Mouse (Mus musculus) liver, adult 2 months (tissue): ENCODE results near the gene Mnt. TPM values are rescaled to one million over a fixed set of nuclear protein-coding genes. Genes with fewer than 3 reads are reported as not detected.

Experiments
- DNase-seq: peaks from one replicate; pipeline ENCODE4 v3.0.0-alpha.2; 2011; ENCODE audit warnings: low read depth, low spot score; ENCODE audit errors: extremely low read depth
- H3K27ac ChIP-seq: fragments of 200-500 bp; replicated peaks from 2 replicates; pipeline ENCODE4 v1.5.1; 2012; ENCODE audit warnings: low read depth, mild to moderate bottlenecking, control low read depth, inconsistent platforms, low read length; ENCODE audit not compliant: insufficient read depth
- H3K27me3 ChIP-seq: fragments of 200-500 bp; 2 replicates; pipeline ENCODE4 v1.6.1; 2012; ENCODE audit warnings: mild to moderate bottlenecking, moderate library complexity, low read length, inconsistent platforms; ENCODE audit not compliant: control insufficient read depth, insufficient read depth
- H3K36me3 ChIP-seq: fragments of 200-500 bp; 2 replicates; pipeline ENCODE4 v1.6.1; 2012; ENCODE audit warnings: low read length, inconsistent platforms; ENCODE audit not compliant: control insufficient read depth, insufficient read depth
- H3K4me1 ChIP-seq: fragments of 200-500 bp; 2 replicates; pipeline ENCODE4 v1.6.1; 2011; ENCODE audit warnings: low read length; ENCODE audit not compliant: control insufficient read depth, insufficient read depth
- H3K4me3 ChIP-seq: fragments of 200-500 bp; 2 replicates; pipeline ENCODE4 v1.5.1; 2011; ENCODE audit warnings: low read depth, mild to moderate bottlenecking, control low read depth, low read length, moderate library complexity; ENCODE audit not compliant: insufficient read depth
- H3K79me2 ChIP-seq: fragments of 200-500 bp; 2 replicates; pipeline ENCODE4 v1.6.1; 2012; ENCODE audit warnings: inconsistent platforms, mild to moderate bottlenecking, low read length, moderate library complexity; ENCODE audit not compliant: control insufficient read depth, insufficient read depth
- H3K9ac ChIP-seq: fragments of 200-500 bp; 2 replicates; pipeline ENCODE4 v1.6.1; 2012; ENCODE audit warnings: low read depth, mild to moderate bottlenecking, control low read depth, inconsistent platforms, low read length
- CTCF ChIP-seq: fragments of 200-500 bp; IDR thresholded peaks from 2 replicates; pipeline ENCODE4 v1.5.1; 2011; ENCODE audit warnings: low read depth, low read length, control low read depth
- POLR2A ChIP-seq: fragments of 200-500 bp; IDR thresholded peaks from 2 replicates; pipeline ENCODE4 v1.6.1; 2011; ENCODE audit warnings: low read length, control low read depth; ENCODE audit not compliant: insufficient read depth; ENCODE audit errors: extremely low read depth
- WGBS: fragments of 180-500 bp; shearing (Covaris S2); methylation state at CpG from one replicate; pipeline ENCODE4 v1.1.7; 2018; 5-methylcytosine and 5-hydroxymethylcytosine counted together
- polyA plus RNA-seq: library from polyadenylated mRNA; depleted of rRNA; stranded (reverse); fragments of >200 nt; gene quantifications from 2 replicates; pipeline ENCODE4 v1.2.3, GENCODE M21; 2012
- total RNA-seq: library from RNA; depleted of rRNA; stranded (reverse); fragments of >200 nt; gene quantifications from 2 replicates; pipeline ENCODE4 v1.2.3, GENCODE M21; 2014

Gene Mnt
- total and polyA plus RNA-seq, 2 experiments = 1.0 to 4.7 TPM

GRCm38 (mm10) chr11:74839860-74840715, 9.4 kb downstream of the Mnt start:
- Histone ChIP-seq H3K27me3 (no peaks in the 10 kb centered on the region), H3K36me3 (no peaks in the 10 kb centered on the region), H3K9ac (no peak overlapping the region), H3K4me1 (peaks cover 6% of the 10 kb centered on the region; the same call in 1 of the 2 replicates), H3K4me3 (no peak overlapping the region), H3K27ac (no peak overlapping the region), H3K79me2 (peaks cover 22% of the 10 kb centered on the region)
- TF ChIP-seq POLR2A (no peak), CTCF (no peak)
- 93% methylated on average over 19 of the region's 19 CpGs for WGBS
- no peak for DNase-seq

GRCm38 (mm10) chr11:74840739-74841138, 10.0 kb downstream of the Mnt start:
- DNase-seq = no peak
- no peak overlapping the region for H3K9ac ChIP-seq
- H3K4me3 ChIP-seq = no peak overlapping the region
- H3K4me1 ChIP-seq = peaks cover 6% of the 10 kb centered on the region; the same call in 1 of the 2 replicates
- peaks cover 19% of the 10 kb centered on the region for H3K79me2 ChIP-seq
- TF ChIP-seq CTCF (no peak), POLR2A (no peak)
- no peaks in the 10 kb centered on the region for H3K27me3 ChIP-seq
- 93% methylated on average over 8 of the region's 8 CpGs for WGBS
- no peaks in the 10 kb centered on the region for H3K36me3 ChIP-seq
- H3K27ac ChIP-seq = no peak overlapping the region

- WGBS = 94% methylated on average over 9 of the region's 9 CpGs
- no peak overlapping the region for H3K27ac ChIP-seq
- H3K36me3 ChIP-seq = no peaks in the 10 kb centered on the region
- H3K9ac ChIP-seq = no peak overlapping the region
- DNase-seq = no peak
- no peak overlapping the region for H3K4me3 ChIP-seq
- no peaks in the 10 kb centered on the region for H3K27me3 ChIP-seq
- TF ChIP-seq POLR2A (no peak), CTCF (no peak)
- peaks cover 13% of the 10 kb centered on the region for H3K79me2 ChIP-seq
- H3K4me1 ChIP-seq = peaks cover 6% of the 10 kb centered on the region; the same call in 1 of the 2 replicates
These were observed 10.6 kb downstream of the Mnt start for GRCm38 (mm10) chr11:74841366-74841765.

- 94% methylated on average over 13 of the region's 13 CpGs for WGBS
- no peaks in the 10 kb centered on the region for H3K27me3 ChIP-seq
- TF ChIP-seq POLR2A = no peak
- no peak for TF ChIP-seq CTCF
- H3K79me2 ChIP-seq = peaks cover 9% of the 10 kb centered on the region; the same call in 1 of the 2 replicates
- no peak overlapping the region for H3K4me3 ChIP-seq
- no peaks in the 10 kb centered on the region for H3K36me3 ChIP-seq
- no peak overlapping the region for H3K27ac ChIP-seq
- no peak overlapping the region for H3K9ac ChIP-seq
- no peak for DNase-seq
- H3K4me1 ChIP-seq = peaks cover 6% of the 10 kb centered on the region; the same call in 1 of the 2 replicates
These were observed 11.3 kb downstream of the Mnt start for GRCm38 (mm10) chr11:74842045-74842444.

- 94% methylated on average over 22 of the region's 22 CpGs for WGBS
These were observed 12.1 kb downstream of the Mnt start for GRCm38 (mm10) chr11:74842656-74843434.

More at GRCm38 (mm10) chr11:74842656-74843434, 12.1 kb downstream of the Mnt start:
- Histone ChIP-seq H3K36me3 (no peaks in the 10 kb centered on the region), H3K4me1 (peaks cover 3% of the 10 kb centered on the region; the same call in 1 of the 2 replicates), H3K27me3 (no peaks in the 10 kb centered on the region), H3K79me2 (peaks cover 9% of the 10 kb centered on the region; the same call in 1 of the 2 replicates), H3K27ac (no peak overlapping the region), H3K9ac (no peak overlapping the region), H3K4me3 (no peak overlapping the region)
- no peak for DNase-seq
- TF ChIP-seq CTCF = no peak
- TF ChIP-seq POLR2A = no peak
